8 mouse cellular contexts compared by ENCODE assay signal in the genomic region with DNA sequence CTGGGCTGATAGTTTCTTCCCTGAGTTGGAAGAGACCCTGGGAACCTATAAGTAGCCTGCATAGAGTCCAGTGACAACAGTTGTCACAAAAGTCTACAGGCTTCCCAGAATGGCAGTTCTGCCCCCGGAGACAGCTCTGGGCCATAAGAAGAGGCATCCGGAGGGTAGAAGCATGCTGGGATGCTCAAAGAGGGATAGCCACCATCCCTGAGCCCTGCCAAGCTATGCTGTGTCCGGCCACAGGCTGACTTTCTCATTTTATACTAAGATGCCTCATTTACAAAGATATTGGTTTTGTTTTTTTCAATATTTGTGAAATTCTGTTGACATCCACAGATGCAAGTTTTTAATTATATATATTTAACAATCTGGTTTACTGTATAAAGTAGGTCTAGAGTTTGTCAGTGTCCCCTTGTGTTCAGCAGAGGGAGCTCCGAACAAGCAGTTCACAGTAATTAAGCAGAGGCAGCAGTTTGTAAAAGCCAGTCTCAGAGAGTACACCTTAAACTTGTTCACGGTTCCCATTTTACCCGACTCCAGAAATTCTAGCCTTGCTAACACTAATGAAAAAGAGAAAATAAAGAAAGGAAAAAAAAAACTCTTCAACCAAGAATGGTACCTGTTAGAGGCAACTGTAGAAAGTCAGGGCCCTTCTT.
DNase-seq lines count a peak whose midpoint lies in the region; ATAC-seq and TF ChIP-seq lines count a peak whose summit lies in the region.

No protein-coding gene starts in this region.

- H3K4me3 ChIP-seq in kidney, adult 2 months (ENCODE audit: insufficient read depth, low read depth, low read length): no peak overlapping the region
- H3K4me3 ChIP-seq in kidney, embryonic 14.5 days (ENCODE audit: low read length): no peak overlapping the region

- no peaks in the 10 kb centered on the region for H3K9me3 ChIP-seq in kidney, embryonic 14.5 days (ENCODE audit: control insufficient read depth, low read length)

- H3K36me3 ChIP-seq in kidney, adult 2 months (ENCODE audit: control insufficient read depth, insufficient read depth, low read length): no peaks in the 10 kb centered on the region
- no peaks in the 10 kb centered on the region for H3K36me3 ChIP-seq in kidney, embryonic 14.5 days (ENCODE audit: control insufficient read depth, insufficient read depth, low read length)

- ATAC-seq in kidney, embryonic 14.5 days (ENCODE audit: low FRiP score, low TSS enrichment): no peak

- TF ChIP-seq CTCF in kidney, adult 2 months (conservative IDR thresholded peaks at IDR 0.05; ENCODE audit: insufficient read depth, insufficient read length, low read depth, low read length): peak; percentile 35; the same call in 1 of the 2 replicates

- H3K4me2 ChIP-seq in kidney, embryonic 14.5 days (replicated peaks; ENCODE audit: low read depth, low read length): no peak overlapping the region

- H3K9ac ChIP-seq in kidney, embryonic 14.5 days (ENCODE audit: low read depth, low read length): no peak overlapping the region

- H3K27me3 ChIP-seq in kidney, adult 2 months (replicated peaks; ENCODE audit: control insufficient read depth, insufficient read depth, low read length): no peaks in the 10 kb centered on the region
- no peaks in the 10 kb centered on the region for H3K27me3 ChIP-seq in kidney, embryonic 14.5 days (ENCODE audit: control insufficient read depth, insufficient read depth, low read length)

- peak; percentile 54 for DNase-seq in kidney, adult 2 months
- DNase-seq in NIH3T3 (ENCODE audit: low read depth): peak; percentile 58
- peak; percentile 16 for DNase-seq in fibroblast of lung, adult 2 months (ENCODE audit: low read depth)
- DNase-seq in left cerebral cortex, adult 18-20 months (ENCODE audit: low spot score in 2 of 2): peak; percentile 12 to 25
- DNase-seq in retina, postnatal 7 days (ENCODE audit: low read depth, low spot score): peak; percentile 9
- no peak for DNase-seq in urinary bladder, adult 18-20 months (ENCODE audit: low spot score in 2 of 2)
- no peak for DNase-seq in T-cell, adult 2 months (ENCODE audit: low spot score)

- no peak overlapping the region for H3K27ac ChIP-seq in kidney, adult 2 months (ENCODE audit: insufficient read depth, low read depth, low read length)
- H3K27ac ChIP-seq in kidney, embryonic 14.5 days (ENCODE audit: low read depth, low read length): no peak overlapping the region

- no peak for TF ChIP-seq POLR2A in kidney, adult 2 months (IDR thresholded peaks at IDR 0.05; ENCODE audit: low read depth, low read length)

- WGBS in kidney, adult 2 months: 47% methylated on average over 6 of the region's 6 CpGs
- WGBS in kidney, embryonic 14.5 days: 53% methylated on average over 6 of the region's 6 CpGs

- H3K4me1 ChIP-seq in kidney, adult 2 months (ENCODE audit: control insufficient read depth, insufficient read depth, low read length): no peaks in the 10 kb centered on the region
- no peaks in the 10 kb centered on the region for H3K4me1 ChIP-seq in kidney, embryonic 14.5 days (ENCODE audit: control insufficient read depth, insufficient read depth, low read length)

Comparison
In these comparisons a context has a peak if more than half of its experiments do, and no peak if none do; other contexts are left out.
1. DNase-seq: peak in kidney, adult 2 months (single experiment), NIH3T3 (single experiment), fibroblast of lung, adult 2 months (single experiment), left cerebral cortex, adult 18-20 months (2 of 2) and retina, postnatal 7 days (single experiment); none in urinary bladder, adult 18-20 months (0 of 2) and T-cell, adult 2 months (single experiment).